Mouse (Mus musculus) adrenal gland, postnatal 14 days (tissue): ENCODE data around the gene Lxn. TPM values are rescaled to one million over a fixed set of nuclear protein-coding genes. Genes with fewer than 3 reads are reported as not detected.

Experiments used
- DNase-seq: peaks from one replicate; pipeline ENCODE4 v3.0.0; 2021; ENCODE audit warnings: mixed read lengths
- long read RNA-seq, 2 experiments: library from polyadenylated mRNA; stranded (forward); transcript quantifications; one replicate each; pipeline ENCODE4 v2.0.0; 2021
- total RNA-seq: library from RNA; stranded (reverse); gene quantifications from 2 replicates; pipeline ENCODE4 v1.2.3, GENCODE M21; 2021

Lxn gene
- total RNA-seq = 16.7 and 16.8 TPM in 2 replicates
- long read RNA-seq, experiment 1, transcript Lxn-201 (6 exons, 1,112 nt) = major isoform, 32 of 35 reads
- long read RNA-seq, experiment 1, partial matches to known transcripts = 1 of 35 reads
- long read RNA-seq, experiment 1, other reads (novel, unspliced or antisense) = 2 of 35 reads
- long read RNA-seq, experiment 2, transcript Lxn-201 (6 exons, 1,112 nt) = major isoform, 23 of 25 reads
- long read RNA-seq, experiment 2, partial matches to known transcripts = 1 of 25 reads
- long read RNA-seq, experiment 2, other reads (novel, unspliced or antisense) = 1 of 25 reads

- peak; percentile 82 for DNase-seq
These were observed at the start of gene Lxn for GRCm38 (mm10) chr3:67463450-67464372. Gene Lxn (minus strand): TSS chr3:67463926.

- DNase-seq = peak; percentile 82
These were observed 49.1 kb upstream of the Lxn start for GRCm38 (mm10) chr3:67512807-67513206.

GRCm38 (mm10) chr3:67508216-67508892 is 44.6 kb upstream of the Lxn start:
- DNase-seq = no peak

- no peak for DNase-seq
These were observed 41.6 kb upstream of the Lxn start for GRCm38 (mm10) chr3:67505286-67505685.

GRCm38 (mm10) chr3:67503878-67504277 is 40.2 kb upstream of the Lxn start:
- no peak for DNase-seq

GRCm38 (mm10) chr3:67499406-67499791 is 35.7 kb upstream of the Lxn start:
- DNase-seq = no peak

- no peak for DNase-seq
These were observed 35.2 kb upstream of the Lxn start for GRCm38 (mm10) chr3:67498773-67499405.

GRCm38 (mm10) chr3:67497998-67498397 is 34.3 kb upstream of the Lxn start:
- DNase-seq = no peak

GRCm38 (mm10) chr3:67496310-67496709 is 32.6 kb upstream of the Lxn start:
- DNase-seq = no peak

GRCm38 (mm10) chr3:67493132-67493531 is 29.4 kb upstream of the Lxn start:
- DNase-seq = no peak

GRCm38 (mm10) chr3:67492086-67492869 is 28.6 kb upstream of the Lxn start:
- DNase-seq = no peak

GRCm38 (mm10) chr3:67490156-67490555 is 26.4 kb upstream of the Lxn start:
- DNase-seq = peak; percentile 14

- no peak for DNase-seq
These were observed 21.5 kb upstream of the Lxn start for GRCm38 (mm10) chr3:67485233-67485632.

GRCm38 (mm10) chr3:67482400-67482799 is 18.7 kb upstream of the Lxn start:
- no peak for DNase-seq

- no peak for DNase-seq
These were observed 16.1 kb upstream of the Lxn start for GRCm38 (mm10) chr3:67479806-67480205.

GRCm38 (mm10) chr3:67473438-67473837 is 9.7 kb upstream of the Lxn start:
- DNase-seq = no peak

- DNase-seq = no peak
These were observed 7.8 kb upstream of the Lxn start for GRCm38 (mm10) chr3:67471408-67472127.

- DNase-seq = no peak
These were observed 3.6 kb upstream of the Lxn start for GRCm38 (mm10) chr3:67467281-67467680.

GRCm38 (mm10) chr3:67466576-67466975 is 2.9 kb upstream of the Lxn start:
- no peak for DNase-seq

GRCm38 (mm10) chr3:67463001-67463400 is 725 bp downstream of the Lxn start:
- no peak for DNase-seq

- DNase-seq = no peak
These were observed 1.1 kb downstream of the Lxn start for GRCm38 (mm10) chr3:67462578-67462977.
